Mouse (Mus musculus): ENCODE data around the gene Pnmal1. TPM values are rescaled to one million over a fixed set of nuclear protein-coding genes. Genes with fewer than 3 reads are reported as not detected.
A peak's percentile ranks its signal among the peaks of the same experiment; 100 is the strongest.

Pnmal1 gene
- polyA plus RNA-seq, 1 experiment from 2014 or later, result 2.9 TPM

- H3K9me3 ChIP-seq (ENCODE audit: control insufficient read depth, low read length), result 0 out of 2 replicates have a peak, but pooled peaks cover 5% of the 10 kb centered on the region
- no peak overlapping the region for H3K4me3 ChIP-seq (ENCODE audit: low read length)
- 0 out of 2 replicates have a peak, but pooled peaks cover 1% of the 10 kb centered on the region for H3K4me1 ChIP-seq (ENCODE audit: control insufficient read depth, insufficient read depth, low read length)
- H3K9ac ChIP-seq (ENCODE audit: low read depth, low read length), result no peak overlapping the region
- H3K36me3 ChIP-seq (ENCODE audit: control insufficient read depth, insufficient read depth, low read length), result no peaks in the 10 kb centered on the region
- H3K27ac ChIP-seq (ENCODE audit: low read length), result no peak overlapping the region
- no peak for ATAC-seq
- 83% methylated on average over 3 of the region's 3 CpGs for WGBS
- no peak overlapping the region for H3K4me2 ChIP-seq (ENCODE audit: low read depth, low read length)
- H3K27me3 ChIP-seq (replicated peaks; ENCODE audit: control insufficient read depth, insufficient read depth, low read length), result no peaks in the 10 kb centered on the region
These were observed 11.7 kb downstream of the Pnmal1 start for GRCm38 (mm10) chr7:16971160-16971559.

GRCm38 (mm10) chr7:16974018-16974417 lies 14.5 kb downstream of the Pnmal1 start:
- Histone ChIP-seq H3K9ac (ENCODE audit: low read depth, low read length) (no peak overlapping the region), H3K36me3 (ENCODE audit: control insufficient read depth, insufficient read depth, low read length) (no peaks in the 10 kb centered on the region), H3K27ac (ENCODE audit: low read length) (no peak overlapping the region), H3K4me1 (ENCODE audit: control insufficient read depth, insufficient read depth, low read length) (no peaks in the 10 kb centered on the region), H3K4me2 (ENCODE audit: low read depth, low read length) (no peak overlapping the region), H3K27me3 (replicated peaks; ENCODE audit: control insufficient read depth, insufficient read depth, low read length) (no peaks in the 10 kb centered on the region), H3K4me3 (ENCODE audit: low read length) (no peak overlapping the region), H3K9me3 (ENCODE audit: control insufficient read depth, low read length) (no peaks in the 10 kb centered on the region)
- no peak for ATAC-seq
- WGBS, result 65% methylated on average over 6 of the region's 6 CpGs

DNA sequence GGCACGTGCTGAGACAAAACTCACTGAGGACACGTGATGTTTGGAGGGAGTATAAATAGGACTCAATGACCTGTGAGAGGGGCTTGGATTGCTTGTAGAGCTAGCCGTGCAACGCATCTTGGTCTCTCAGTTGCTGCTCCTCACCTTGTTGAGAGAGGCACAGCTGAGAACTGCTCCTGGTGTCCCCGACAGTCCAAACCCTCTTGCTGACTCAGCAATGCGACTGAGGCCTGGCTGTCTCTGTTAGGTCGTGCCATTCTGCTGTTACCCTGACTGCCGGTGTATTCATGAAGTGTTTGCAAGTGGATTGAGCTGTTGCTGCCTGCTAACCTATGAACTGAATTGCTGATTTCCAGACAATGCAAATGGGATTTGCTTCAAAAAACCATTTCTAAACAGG lies 16.8 kb downstream of the Pnmal1 start:
- H3K27ac ChIP-seq (ENCODE audit: low read length), result no peak overlapping the region
- 0 out of 2 replicates have a peak, but pooled peaks cover 2% of the 10 kb centered on the region for H3K4me1 ChIP-seq (ENCODE audit: control insufficient read depth, insufficient read depth, low read length)
- no peak for ATAC-seq
- H3K27me3 ChIP-seq (replicated peaks; ENCODE audit: control insufficient read depth, insufficient read depth, low read length), result no peaks in the 10 kb centered on the region
- H3K9ac ChIP-seq (ENCODE audit: low read depth, low read length), result no peak overlapping the region
- WGBS, result 58% methylated on average over 8 of the region's 8 CpGs
- H3K9me3 ChIP-seq (ENCODE audit: control insufficient read depth, low read length), result no peaks in the 10 kb centered on the region
- H3K36me3 ChIP-seq (ENCODE audit: control insufficient read depth, insufficient read depth, low read length), result no peaks in the 10 kb centered on the region
- no peak overlapping the region for H3K4me3 ChIP-seq (ENCODE audit: low read length)
- no peak overlapping the region for H3K4me2 ChIP-seq (ENCODE audit: low read depth, low read length)

DNA sequence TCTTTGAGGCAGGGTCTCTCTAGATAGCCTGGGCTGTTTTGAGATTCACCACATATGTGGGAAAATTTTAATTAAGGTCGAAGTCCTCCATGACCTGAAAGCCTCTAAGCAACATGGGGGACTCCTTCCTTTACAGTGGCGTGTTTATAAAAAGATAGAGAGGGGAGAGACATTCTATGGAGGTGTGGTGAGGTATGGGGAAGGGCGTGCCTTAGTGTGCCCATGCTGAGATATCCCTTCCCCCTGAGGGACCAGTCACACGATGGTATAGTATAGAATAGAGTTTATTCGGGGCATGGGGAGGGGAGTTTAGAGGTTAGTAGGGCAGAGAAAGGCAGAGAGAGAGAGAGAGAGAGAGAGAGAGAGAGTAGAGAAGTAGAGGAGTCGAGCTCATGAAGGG lies 18.7 kb downstream of the Pnmal1 start:
- WGBS, result 78% methylated on average over 6 of the region's 6 CpGs
- no peak for ATAC-seq

DNA sequence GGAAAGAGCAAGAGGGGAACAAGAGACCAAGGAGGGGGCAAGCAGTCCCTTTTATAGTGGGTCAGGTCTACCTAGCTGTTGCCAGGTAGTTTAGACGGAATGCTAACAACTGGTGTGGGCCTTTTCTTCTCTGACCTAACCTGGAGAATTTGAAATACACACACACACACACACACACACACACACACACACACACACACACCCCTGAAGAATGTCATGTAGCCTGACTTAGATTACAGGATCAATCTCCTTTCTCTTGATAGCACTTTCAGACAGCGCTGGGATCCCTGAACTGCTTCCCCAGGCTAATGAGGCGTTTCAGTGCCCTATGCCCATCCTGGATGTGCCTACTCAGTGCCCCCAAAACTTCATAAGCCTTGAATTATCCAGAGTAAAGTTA lies 19.1 kb downstream of the Pnmal1 start:
- no peak overlapping the region for H3K4me2 ChIP-seq (ENCODE audit: low read depth, low read length)
- WGBS, result 86% methylated on average over 3 of the region's 3 CpGs
- H3K27ac ChIP-seq (ENCODE audit: low read length), result no peak overlapping the region
- no peaks in the 10 kb centered on the region for H3K27me3 ChIP-seq (replicated peaks; ENCODE audit: control insufficient read depth, insufficient read depth, low read length)
- no peak overlapping the region for H3K4me3 ChIP-seq (ENCODE audit: low read length)
- no peak overlapping the region for H3K9ac ChIP-seq (ENCODE audit: low read depth, low read length)
- H3K36me3 ChIP-seq (ENCODE audit: control insufficient read depth, insufficient read depth, low read length), result no peaks in the 10 kb centered on the region
- no peaks in the 10 kb centered on the region for H3K9me3 ChIP-seq (ENCODE audit: control insufficient read depth, low read length)
- no peak for ATAC-seq
- H3K4me1 ChIP-seq (ENCODE audit: control insufficient read depth, insufficient read depth, low read length), result peaks cover 7% of the 10 kb centered on the region; the same call in 1 of the 2 replicates

More for the DNA sequence above, 18.7 kb downstream of the Pnmal1 start:
- H3K4me2 ChIP-seq (ENCODE audit: low read depth, low read length), result no peak overlapping the region
- H3K4me3 ChIP-seq (ENCODE audit: low read length), result no peak overlapping the region
- H3K27me3 ChIP-seq (replicated peaks; ENCODE audit: control insufficient read depth, insufficient read depth, low read length), result no peaks in the 10 kb centered on the region
- H3K4me1 ChIP-seq (ENCODE audit: control insufficient read depth, insufficient read depth, low read length), result peaks cover 7% of the 10 kb centered on the region; the same call in 1 of the 2 replicates
- H3K27ac ChIP-seq (ENCODE audit: low read length), result no peak overlapping the region
- H3K9me3 ChIP-seq (ENCODE audit: control insufficient read depth, low read length), result no peaks in the 10 kb centered on the region
- no peak overlapping the region for H3K9ac ChIP-seq (ENCODE audit: low read depth, low read length)
- no peaks in the 10 kb centered on the region for H3K36me3 ChIP-seq (ENCODE audit: control insufficient read depth, insufficient read depth, low read length)

DNA sequence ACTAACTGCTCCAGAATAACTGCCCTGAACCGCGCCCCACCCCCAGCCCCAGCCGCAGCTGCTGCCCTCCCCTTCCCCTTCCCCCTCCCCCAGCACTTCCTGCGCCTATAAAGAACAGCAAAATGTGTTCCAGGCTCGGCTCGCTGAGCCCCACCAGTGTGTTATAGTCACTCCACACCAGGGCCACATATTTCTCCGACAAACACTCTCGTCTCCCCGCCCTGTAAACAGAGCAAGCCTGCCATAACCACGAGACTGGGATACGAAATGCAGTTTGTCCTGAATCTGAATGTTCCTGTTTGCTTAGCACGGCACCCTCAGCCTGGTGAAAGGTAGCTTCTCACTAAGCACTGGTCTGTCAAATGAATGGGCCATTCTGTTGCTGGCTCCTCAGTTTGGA lies 20.9 kb downstream of the Pnmal1 start:
- peaks cover 7% of the 10 kb centered on the region; the same call in 1 of the 2 replicates for H3K4me1 ChIP-seq (ENCODE audit: control insufficient read depth, insufficient read depth, low read length)
- peak overlapping the region; percentile 46 for H3K4me2 ChIP-seq (ENCODE audit: low read depth, low read length)
- H3K9me3 ChIP-seq (ENCODE audit: control insufficient read depth, low read length), result no peaks in the 10 kb centered on the region
- under 1% methylated on average over 12 of the region's 12 CpGs for WGBS
- ATAC-seq, result peak; percentile 79
- H3K27ac ChIP-seq (ENCODE audit: low read length), result peak overlapping the region; percentile 71
- H3K9ac ChIP-seq (ENCODE audit: low read depth, low read length), result peak overlapping the region; percentile 50
- no peaks in the 10 kb centered on the region for H3K36me3 ChIP-seq (ENCODE audit: control insufficient read depth, insufficient read depth, low read length)
- peak overlapping the region; percentile 31 for H3K4me3 ChIP-seq (ENCODE audit: low read length)
- no peaks in the 10 kb centered on the region for H3K27me3 ChIP-seq (replicated peaks; ENCODE audit: control insufficient read depth, insufficient read depth, low read length)

DNA sequence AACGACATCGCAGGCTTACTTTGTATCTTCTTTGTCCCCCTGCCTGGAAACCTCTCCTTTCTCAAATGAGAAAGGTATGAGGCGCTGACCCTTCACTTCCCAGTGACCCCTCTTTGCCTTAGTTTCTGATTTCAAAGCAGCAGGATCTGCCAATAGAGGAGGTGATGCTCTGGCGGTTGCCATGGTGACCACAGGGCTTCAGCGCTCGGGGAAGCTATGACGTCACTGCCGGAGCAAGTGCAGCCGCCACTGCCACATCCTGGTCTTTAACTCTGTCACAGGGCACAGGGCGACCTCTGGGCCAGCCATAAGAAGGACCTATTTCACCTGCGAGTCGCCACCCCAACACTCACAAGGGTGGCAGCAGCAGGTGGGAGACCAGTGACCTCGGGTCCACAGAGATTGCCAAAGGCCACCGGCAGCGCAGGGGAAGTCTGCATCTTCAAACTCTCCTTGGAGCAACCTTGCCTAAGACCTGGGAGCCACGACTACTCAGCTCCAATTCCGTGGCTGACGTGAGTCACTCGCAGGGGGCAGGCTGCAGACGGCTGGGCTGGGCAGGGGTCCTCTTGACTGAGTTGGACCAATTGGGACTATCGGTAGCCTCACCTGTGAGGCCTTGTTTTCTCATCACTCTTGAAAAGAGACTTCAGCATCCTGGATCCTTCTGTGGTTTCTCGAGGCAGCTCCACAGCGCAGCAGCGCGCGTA lies 23.5 kb downstream of the Pnmal1 start, which contains the start of gene Gm42372:
TSS of gene Gm42372 (plus strand) at position 228 of the 710 bp plus-strand sequence.
- H3K36me3 ChIP-seq (ENCODE audit: control insufficient read depth, insufficient read depth, low read length), result no peaks in the 10 kb centered on the region
- peaks cover 16% of the 10 kb centered on the region; the same call in 1 of the 2 replicates for H3K4me1 ChIP-seq (ENCODE audit: control insufficient read depth, insufficient read depth, low read length)
- 32% methylated on average over 26 of the region's 26 CpGs for WGBS
- no peak within 1 kb of the TSS for H3K4me2 ChIP-seq (ENCODE audit: low read depth, low read length)
- H3K9ac ChIP-seq (ENCODE audit: low read depth, low read length), result no peak within 1 kb of the TSS
- H3K27ac ChIP-seq (ENCODE audit: low read length), result no peak within 1 kb of the TSS
- no peaks in the 10 kb centered on the region for H3K9me3 ChIP-seq (ENCODE audit: control insufficient read depth, low read length)
- H3K4me3 ChIP-seq (ENCODE audit: low read length), result 0 out of 2 replicates have a peak within 1 kb of the TSS, but pooled peaks have one; percentile 5
- no peak for ATAC-seq
- no peaks in the 10 kb centered on the region for H3K27me3 ChIP-seq (replicated peaks; ENCODE audit: control insufficient read depth, insufficient read depth, low read length)

GRCm38 (mm10) chr7:16987541-16988149 lies 28.2 kb downstream of the Pnmal1 start:
- H3K4me1 ChIP-seq (ENCODE audit: control insufficient read depth, insufficient read depth, low read length), result peaks cover 32% of the 10 kb centered on the region
- WGBS, result 35% methylated on average over 7 of the region's 7 CpGs
- no peak overlapping the region for H3K27ac ChIP-seq (ENCODE audit: low read length)
- no peak overlapping the region for H3K4me3 ChIP-seq (ENCODE audit: low read length)
- no peak overlapping the region for H3K9ac ChIP-seq (ENCODE audit: low read depth, low read length)
- no peak for ATAC-seq
- no peaks in the 10 kb centered on the region for H3K27me3 ChIP-seq (replicated peaks; ENCODE audit: control insufficient read depth, insufficient read depth, low read length)
- no peaks in the 10 kb centered on the region for H3K36me3 ChIP-seq (ENCODE audit: control insufficient read depth, insufficient read depth, low read length)
- no peaks in the 10 kb centered on the region for H3K9me3 ChIP-seq (ENCODE audit: control insufficient read depth, low read length)
- no peak overlapping the region for H3K4me2 ChIP-seq (ENCODE audit: low read depth, low read length)

GRCm38 (mm10) chr7:16988405-16988804 lies 28.9 kb downstream of the Pnmal1 start:
- peak overlapping the region; percentile 43 for H3K27ac ChIP-seq (ENCODE audit: low read length)
- no peaks in the 10 kb centered on the region for H3K9me3 ChIP-seq (ENCODE audit: control insufficient read depth, low read length)
- no peak overlapping the region for H3K4me2 ChIP-seq (ENCODE audit: low read depth, low read length)
- no peak for ATAC-seq
- peaks cover 28% of the 10 kb centered on the region for H3K4me1 ChIP-seq (ENCODE audit: control insufficient read depth, insufficient read depth, low read length)
- no peak overlapping the region for H3K9ac ChIP-seq (ENCODE audit: low read depth, low read length)
- H3K36me3 ChIP-seq (ENCODE audit: control insufficient read depth, insufficient read depth, low read length), result no peaks in the 10 kb centered on the region
- no peak overlapping the region for H3K4me3 ChIP-seq (ENCODE audit: low read length)
- H3K27me3 ChIP-seq (replicated peaks; ENCODE audit: control insufficient read depth, insufficient read depth, low read length), result no peaks in the 10 kb centered on the region
- WGBS, result 42% methylated on average over 3 of the region's 3 CpGs

Data from intestine, embryonic 16.5 days (tissue).